Mouse (Mus musculus) MEL (cell line): ENCODE results near the gene Igf2r.

Experiments
- CTCF ChIP-seq, 3 experiments: IDR thresholded peaks in 2 of 3; conservative IDR thresholded peaks in 1 of 3; 2 replicates each; pipeline ENCODE4 v1.5.1; 2011 to 2012; ENCODE audit warnings: low read length in 3 of 3, low read depth in 2 of 3, mild to moderate bottlenecking in 2 of 3, improper control_type of control experiment in 1 of 3, inconsistent platforms in 1 of 3, mixed read lengths in 1 of 3, moderate library complexity in 1 of 3; ENCODE audit not compliant: control insufficient read depth in 1 of 3, insufficient read depth in 1 of 3, poor library complexity in 1 of 3, severe bottlenecking in 1 of 3
- ELF1 ChIP-seq: IDR thresholded peaks from 2 replicates; pipeline ENCODE4 v1.6.1; 2014; ENCODE audit warnings: low read depth, mild to moderate bottlenecking, inconsistent platforms, low read length, improper control_type of control experiment, moderate library complexity
- EP300 ChIP-seq, 2 experiments: IDR thresholded peaks; 2 replicates each; pipeline ENCODE4 v1.6.1; 2011; ENCODE audit warnings: improper control_type of control experiment in 2 of 2, low read length in 2 of 2, low read depth in 1 of 2, mild to moderate bottlenecking in 1 of 2
- GATA1 ChIP-seq: IDR thresholded peaks from 2 replicates; pipeline ENCODE4 v1.6.1; 2011; ENCODE audit warnings: low read depth, low read length, improper control_type of control experiment
- MAFK ChIP-seq: IDR thresholded peaks from 2 replicates; pipeline ENCODE4 v1.6.1; 2011; ENCODE audit warnings: low read depth, mild to moderate bottlenecking, low read length, improper control_type of control experiment, borderline replicate concordance
- MAX ChIP-seq: IDR thresholded peaks from 2 replicates; pipeline ENCODE4 v1.6.1; 2011; ENCODE audit warnings: low read length, improper control_type of control experiment
- POLR2A ChIP-seq, 2 experiments: IDR thresholded peaks; 2 replicates each; pipeline ENCODE4 v1.6.1; 2011 to 2012; ENCODE audit warnings: low read length in 2 of 2, mild to moderate bottlenecking in 2 of 2, control low read depth in 1 of 2, improper control_type of control experiment in 1 of 2, low read depth in 1 of 2, moderate library complexity in 1 of 2; ENCODE audit not compliant: control insufficient read depth in 1 of 2, insufficient read depth in 1 of 2, poor library complexity in 1 of 2
- RAD21 ChIP-seq: IDR thresholded peaks from 2 replicates; pipeline ENCODE4 v1.6.1; 2011; ENCODE audit warnings: mild to moderate bottlenecking, low read depth, low read length, improper control_type of control experiment
- TAL1 ChIP-seq: IDR thresholded peaks from 2 replicates; pipeline ENCODE4 v1.6.1; 2012; ENCODE audit warnings: mild to moderate bottlenecking, inconsistent platforms, low read length, moderate library complexity, mixed read lengths
- USF1 ChIP-seq: IDR thresholded peaks from 2 replicates; pipeline ENCODE4 v1.6.1; 2014; ENCODE audit warnings: low read depth, mild to moderate bottlenecking, inconsistent platforms, low read length, improper control_type of control experiment, moderate library complexity
- USF2 ChIP-seq, 2 experiments: IDR thresholded peaks; 2 replicates each; pipeline ENCODE4 v1.6.1; 2011 to 2012; ENCODE audit warnings: improper control_type of control experiment in 2 of 2, low read length in 2 of 2, borderline replicate concordance in 1 of 2, inconsistent platforms in 1 of 2, low read depth in 1 of 2, mild to moderate bottlenecking in 1 of 2; ENCODE audit not compliant: insufficient read depth in 1 of 2
- ZNF384 ChIP-seq: IDR thresholded peaks from 2 replicates; pipeline ENCODE4 v1.6.1; 2012; ENCODE audit warnings: low read depth, mild to moderate bottlenecking, inconsistent platforms, low read length, improper control_type of control experiment

DNA sequence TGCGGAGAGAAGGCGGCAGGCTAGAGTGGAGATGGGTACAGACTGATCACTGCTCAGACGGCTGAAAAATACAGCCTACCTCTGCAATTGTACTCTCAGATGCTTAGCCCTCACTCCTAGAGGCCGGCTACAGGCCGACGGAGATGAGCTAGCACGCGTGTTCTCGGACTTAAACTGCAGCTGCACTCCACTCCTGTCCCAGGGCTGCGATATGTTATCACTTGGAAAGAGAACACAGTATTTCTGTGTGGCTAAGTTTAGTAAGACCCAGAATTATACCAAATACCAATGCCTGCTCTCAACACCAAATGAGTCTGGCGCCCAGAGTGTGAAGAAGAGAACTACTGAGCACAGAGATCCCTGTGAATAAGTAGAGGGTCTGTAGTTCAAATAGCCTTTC is 116.9 kb downstream of the Igf2r start:
- TF ChIP-seq GATA1, result no peak
- TF ChIP-seq POLR2A (IDR thresholded peaks at IDR 0.05; ENCODE audit: control insufficient read depth in 1 of 2, insufficient read depth in 1 of 2, low read depth in 1 of 2, low read length in 2 of 2, poor library complexity in 1 of 2), result no peak
- no peak for TF ChIP-seq MAFK
- no peak for TF ChIP-seq EP300 (IDR thresholded peaks at IDR 0.05; ENCODE audit: low read depth in 1 of 2, low read length in 2 of 2)
- no peak for TF ChIP-seq USF1
- TF ChIP-seq CTCF (IDR thresholded peaks at IDR 0.05 in 2 of 3, conservative IDR thresholded peaks at IDR 0.05 in 1 of 3; ENCODE audit: control insufficient read depth in 1 of 3, insufficient read depth in 1 of 3, low read depth in 2 of 3, low read length in 3 of 3, poor library complexity in 1 of 3, severe bottlenecking in 1 of 3), result no peak
- TF ChIP-seq RAD21, result no peak
- TF ChIP-seq TAL1, result no peak
- no peak for TF ChIP-seq USF2 (IDR thresholded peaks at IDR 0.05; ENCODE audit: borderline replicate concordance in 1 of 2, insufficient read depth in 1 of 2, low read depth in 1 of 2, low read length in 2 of 2)
- no peak for TF ChIP-seq ELF1
- no peak for TF ChIP-seq MAX
- TF ChIP-seq ZNF384, result no peak
